Mouse (Mus musculus): Measurements from ENCODE around the gene Uba52. TPM values are rescaled to one million over a fixed set of nuclear protein-coding genes. Genes with fewer than 3 reads are reported as not detected.

Uba52 gene
- polyA plus RNA-seq, 1 experiment from 2014 or later: 684 TPM

- no peak for DNase-seq
- H3K4me3 ChIP-seq (ENCODE audit: low read depth, low read length): peak overlapping the region; percentile 73; the same call in 1 of the 2 replicates
- ATAC-seq: no peak
- peaks cover 15% of the 10 kb centered on the region for H3K36me3 ChIP-seq (replicated peaks; ENCODE audit: insufficient read depth, low read length)
- H3K9me3 ChIP-seq (ENCODE audit: low read length): no peaks in the 10 kb centered on the region
- peaks cover 10% of the 10 kb centered on the region for H3K27me3 ChIP-seq (ENCODE audit: insufficient read depth, low read length)
- WGBS (ENCODE audit: insufficient replicate concordance): 64% methylated on average over 5 of the region's 5 CpGs
- peaks cover 29% of the 10 kb centered on the region for H3K4me1 ChIP-seq (ENCODE audit: insufficient read depth)
- peak overlapping the region; percentile 81; the same call in 1 of the 2 replicates for H3K4me2 ChIP-seq (ENCODE audit: low read depth, low read length)
- TF ChIP-seq EP300 (IDR thresholded peaks at IDR 0.05; ENCODE audit: low read depth) (no peak), CTCF (IDR thresholded peaks at IDR 0.05; ENCODE audit: low read depth) (no peak)
- peak overlapping the region; percentile 89; the same call in 1 of the 2 replicates for H3K27ac ChIP-seq (ENCODE audit: low read depth)
- peak overlapping the region; percentile 75 for H3K9ac ChIP-seq (replicated peaks)
These were observed 3.6 kb downstream of the Uba52 start for GRCm38 (mm10) chr8:70507027-70507393.

- peaks cover 27% of the 10 kb centered on the region for H3K4me1 ChIP-seq (ENCODE audit: insufficient read depth)
- H3K27me3 ChIP-seq (ENCODE audit: insufficient read depth, low read length): peaks cover 15% of the 10 kb centered on the region
- H3K36me3 ChIP-seq (replicated peaks; ENCODE audit: insufficient read depth, low read length): peaks cover 15% of the 10 kb centered on the region
- no peak for TF ChIP-seq EP300 (IDR thresholded peaks at IDR 0.05; ENCODE audit: low read depth)
- TF ChIP-seq CTCF (IDR thresholded peaks at IDR 0.05; ENCODE audit: low read depth): peak; percentile 96
- DNase-seq (peak; percentile 95), ATAC-seq (peak; percentile 77)
- WGBS (ENCODE audit: insufficient replicate concordance): 4% methylated on average over 39 of the region's 40 CpGs
- peak within 1 kb of the TSS; percentile 75 for H3K9ac ChIP-seq (replicated peaks)
- peak within 1 kb of the TSS; percentile 89 for H3K27ac ChIP-seq (ENCODE audit: low read depth)
- H3K4me3 ChIP-seq (ENCODE audit: low read depth, low read length): peak within 1 kb of the TSS; percentile 73
- H3K4me2 ChIP-seq (ENCODE audit: low read depth, low read length): peak within 1 kb of the TSS; percentile 81
- H3K9me3 ChIP-seq (ENCODE audit: low read length): no peaks in the 10 kb centered on the region
These were observed 4.1 kb downstream of the Uba52 start, which contains the start of gene Rex1bd for GRCm38 (mm10) chr8:70506328-70507026. Gene Rex1bd, minus strand, starts transcription at chr8:70506752.

GRCm38 (mm10) chr8:70505698-70506327 lies 4.8 kb downstream of the Uba52 start:
- peak overlapping the region; percentile 73 for H3K4me3 ChIP-seq (ENCODE audit: low read depth, low read length)
- H3K4me1 ChIP-seq (ENCODE audit: insufficient read depth): peaks cover 28% of the 10 kb centered on the region
- WGBS (ENCODE audit: insufficient replicate concordance): 39% methylated on average over 32 of the region's 32 CpGs
- DNase-seq: no peak
- peak; percentile 2 for ATAC-seq
- no peaks in the 10 kb centered on the region for H3K9me3 ChIP-seq (ENCODE audit: low read length)
- H3K27me3 ChIP-seq (ENCODE audit: insufficient read depth, low read length): peaks cover 21% of the 10 kb centered on the region
- H3K36me3 ChIP-seq (replicated peaks; ENCODE audit: insufficient read depth, low read length): peaks cover 15% of the 10 kb centered on the region
- peak overlapping the region; percentile 81 for H3K4me2 ChIP-seq (ENCODE audit: low read depth, low read length)
- H3K9ac ChIP-seq (replicated peaks): peak overlapping the region; percentile 75
- H3K27ac ChIP-seq (ENCODE audit: low read depth): peak overlapping the region; percentile 89
- no peak for TF ChIP-seq EP300 (IDR thresholded peaks at IDR 0.05; ENCODE audit: low read depth)
- no peak for TF ChIP-seq CTCF (IDR thresholded peaks at IDR 0.05; ENCODE audit: low read depth)

- 75% methylated on average over 3 of the region's 3 CpGs for WGBS (ENCODE audit: insufficient replicate concordance)
- DNase-seq: peak; percentile 85
- H3K4me2 ChIP-seq (ENCODE audit: low read depth, low read length): no peak overlapping the region
These were observed 5.8 kb downstream of the Uba52 start for GRCm38 (mm10) chr8:70504851-70505250.

GRCm38 (mm10) chr8:70504291-70504716 lies 6.3 kb downstream of the Uba52 start:
- Histone ChIP-seq H3K36me3 (replicated peaks; ENCODE audit: insufficient read depth, low read length) (peaks cover 15% of the 10 kb centered on the region), H3K4me2 (ENCODE audit: low read depth, low read length) (no peak overlapping the region), H3K27ac (ENCODE audit: low read depth) (no peak overlapping the region), H3K9ac (replicated peaks) (no peak overlapping the region), H3K4me1 (ENCODE audit: insufficient read depth) (peaks cover 39% of the 10 kb centered on the region), H3K27me3 (ENCODE audit: insufficient read depth, low read length) (peaks cover 28% of the 10 kb centered on the region), H3K9me3 (ENCODE audit: low read length) (no peaks in the 10 kb centered on the region), H3K4me3 (ENCODE audit: low read depth, low read length) (no peak overlapping the region)
- DNase-seq (no peak), ATAC-seq (no peak)
- no peak for TF ChIP-seq CTCF (IDR thresholded peaks at IDR 0.05; ENCODE audit: low read depth)
- TF ChIP-seq EP300 (IDR thresholded peaks at IDR 0.05; ENCODE audit: low read depth): no peak
- WGBS (ENCODE audit: insufficient replicate concordance): 84% methylated on average over 16 of the region's 16 CpGs

More at GRCm38 (mm10) chr8:70504851-70505250, 5.8 kb downstream of the Uba52 start:
- Histone ChIP-seq H3K4me1 (ENCODE audit: insufficient read depth) (peaks cover 35% of the 10 kb centered on the region), H3K4me3 (ENCODE audit: low read depth, low read length) (no peak overlapping the region), H3K27ac (ENCODE audit: low read depth) (no peak overlapping the region), H3K9me3 (ENCODE audit: low read length) (no peaks in the 10 kb centered on the region), H3K9ac (replicated peaks) (no peak overlapping the region), H3K27me3 (ENCODE audit: insufficient read depth, low read length) (peaks cover 28% of the 10 kb centered on the region), H3K36me3 (replicated peaks; ENCODE audit: insufficient read depth, low read length) (peaks cover 15% of the 10 kb centered on the region)
- no peak for ATAC-seq
- TF ChIP-seq EP300 (IDR thresholded peaks at IDR 0.05; ENCODE audit: low read depth) (no peak), CTCF (IDR thresholded peaks at IDR 0.05; ENCODE audit: low read depth) (peak; percentile 95)

- 19% methylated on average over 42 of the region's 46 CpGs for WGBS (ENCODE audit: insufficient replicate concordance)
- Histone ChIP-seq H3K27ac (ENCODE audit: low read depth) (no peak overlapping the region), H3K4me2 (ENCODE audit: low read depth, low read length) (no peak overlapping the region), H3K4me3 (ENCODE audit: low read depth, low read length) (no peak overlapping the region), H3K9ac (replicated peaks) (no peak overlapping the region), H3K9me3 (ENCODE audit: low read length) (no peaks in the 10 kb centered on the region), H3K4me1 (ENCODE audit: insufficient read depth) (peaks cover 32% of the 10 kb centered on the region), H3K27me3 (ENCODE audit: insufficient read depth, low read length) (peaks cover 37% of the 10 kb centered on the region), H3K36me3 (replicated peaks; ENCODE audit: insufficient read depth, low read length) (peaks cover 8% of the 10 kb centered on the region)
- TF ChIP-seq CTCF (IDR thresholded peaks at IDR 0.05; ENCODE audit: low read depth): peak; percentile 89
- TF ChIP-seq EP300 (IDR thresholded peaks at IDR 0.05; ENCODE audit: low read depth): no peak
- ATAC-seq (peak; percentile 37), DNase-seq (peak; percentile 85)
These were observed 7.4 kb downstream of the Uba52 start for GRCm38 (mm10) chr8:70503062-70503750.

All from liver, postnatal 0 days (tissue).